Mouse (Mus musculus) thymus, postnatal 10 days (tissue): ENCODE measurements around the gene Csad.

Experiments used
- DNase-seq, 2 experiments: peaks; one replicate each; pipeline ENCODE4 v3.0.0; 2021; ENCODE audit warnings: low spot score in 2 of 2

Csad gene

DNA sequence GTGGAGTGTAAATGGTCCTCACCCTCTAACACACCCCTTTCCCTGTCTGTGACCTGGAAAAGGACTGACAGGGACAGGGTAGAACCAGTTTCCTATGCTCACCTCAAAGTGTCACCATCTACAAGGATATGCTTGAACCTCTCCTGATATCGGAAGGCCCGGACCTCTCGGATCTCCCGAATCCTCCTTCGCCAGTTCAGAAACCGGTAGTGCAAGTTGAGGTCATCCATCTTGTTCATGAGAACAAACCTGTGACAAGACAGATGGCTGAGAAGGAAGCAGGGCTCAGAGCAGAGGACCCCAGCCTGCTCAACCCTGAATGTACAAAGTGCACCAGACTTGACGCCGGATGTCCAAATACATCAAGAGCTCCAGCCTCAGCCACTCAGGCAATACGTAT is 71.2 kb downstream of the Csad start:
- no peak for DNase-seq
